Mouse (Mus musculus) midbrain, embryonic 15.5 days (tissue): ENCODE results near the gene Prdx1. TPM values are rescaled to one million over a fixed set of nuclear protein-coding genes. Genes with fewer than 3 reads are reported as not detected.

Experiments used
- ATAC-seq: fragments of 200-750 bp; cut with Nextera tagmentation; replicated peaks from 2 replicates; pipeline ENCODE4 v1.8.0; 2017; ENCODE audit warnings: moderate TSS enrichment
- H3K27ac ChIP-seq: fragments of 300-500 bp; sonication (generic); 2 replicates; pipeline ENCODE4 v1.5.1; 2015; ENCODE audit warnings: mild to moderate bottlenecking, inconsistent platforms
- H3K27me3 ChIP-seq: fragments of 300-500 bp; sonication (generic); replicated peaks from 2 replicates; pipeline ENCODE4 v1.6.1; 2015; ENCODE audit warnings: inconsistent platforms
- H3K36me3 ChIP-seq: fragments of 300-500 bp; sonication (generic); replicated peaks from 2 replicates; pipeline ENCODE4 v1.6.1; 2015; ENCODE audit warnings: inconsistent platforms
- H3K4me1 ChIP-seq: fragments of 300-500 bp; sonication (generic); 2 replicates; pipeline ENCODE4 v1.6.1; 2015; ENCODE audit warnings: inconsistent platforms
- H3K4me2 ChIP-seq: fragments of 300-500 bp; sonication (generic); 2 replicates; pipeline ENCODE4 v1.6.1; 2015; ENCODE audit warnings: inconsistent platforms, mild to moderate bottlenecking, moderate library complexity
- H3K4me3 ChIP-seq: fragments of 300-500 bp; sonication (generic); 2 replicates; pipeline ENCODE4 v1.5.1; 2015; ENCODE audit warnings: mild to moderate bottlenecking, inconsistent platforms
- H3K9ac ChIP-seq: fragments of 300-500 bp; sonication (generic); 2 replicates; pipeline ENCODE4 v1.6.1; 2015; ENCODE audit warnings: mild to moderate bottlenecking, inconsistent platforms
- H3K9me3 ChIP-seq: fragments of 300-500 bp; sonication (generic); 2 replicates; pipeline ENCODE4 v1.6.1; 2016; ENCODE audit warnings: inconsistent platforms
- WGBS: fragments of 180-500 bp; shearing (Covaris S2); methylation state at CpG from one replicate; pipeline ENCODE4 v1.1.7; 2015; ENCODE audit warnings: mixed read lengths; 5-methylcytosine and 5-hydroxymethylcytosine counted together
- polyA plus RNA-seq: library from polyadenylated mRNA; unstranded; fragments of >200 nt; fragmentation: Nextera tagmentation; extraction: Ambion mirVana; gene quantifications from 2 replicates; pipeline ENCODE4 v1.2.1, GENCODE M21; 2015

Prdx1 gene
- polyA plus RNA-seq, 1 experiment from 2014 or later: 370 TPM

GRCm38 (mm10) chr4:116710154-116710553 is 24.8 kb downstream of the Prdx1 start:
- Histone ChIP-seq H3K27me3 (no peaks in the 10 kb centered on the region), H3K27ac (no peak overlapping the region), H3K4me2 (no peak overlapping the region), H3K9ac (no peak overlapping the region), H3K9me3 (no peaks in the 10 kb centered on the region), H3K4me3 (no peak overlapping the region), H3K4me1 (peaks cover 13% of the 10 kb centered on the region), H3K36me3 (no peaks in the 10 kb centered on the region)
- WGBS: 96% methylated on average over 2 of the region's 2 CpGs
- no peak for ATAC-seq

GRCm38 (mm10) chr4:116712536-116712935 is 27.2 kb downstream of the Prdx1 start:
- Histone ChIP-seq H3K9ac (no peak overlapping the region), H3K9me3 (no peaks in the 10 kb centered on the region), H3K4me2 (no peak overlapping the region), H3K27ac (no peak overlapping the region), H3K4me3 (no peak overlapping the region), H3K4me1 (peaks cover 8% of the 10 kb centered on the region), H3K36me3 (no peaks in the 10 kb centered on the region), H3K27me3 (no peaks in the 10 kb centered on the region)
- WGBS: 78% methylated on average over 1 of the region's 1 CpGs
- no peak for ATAC-seq

DNA sequence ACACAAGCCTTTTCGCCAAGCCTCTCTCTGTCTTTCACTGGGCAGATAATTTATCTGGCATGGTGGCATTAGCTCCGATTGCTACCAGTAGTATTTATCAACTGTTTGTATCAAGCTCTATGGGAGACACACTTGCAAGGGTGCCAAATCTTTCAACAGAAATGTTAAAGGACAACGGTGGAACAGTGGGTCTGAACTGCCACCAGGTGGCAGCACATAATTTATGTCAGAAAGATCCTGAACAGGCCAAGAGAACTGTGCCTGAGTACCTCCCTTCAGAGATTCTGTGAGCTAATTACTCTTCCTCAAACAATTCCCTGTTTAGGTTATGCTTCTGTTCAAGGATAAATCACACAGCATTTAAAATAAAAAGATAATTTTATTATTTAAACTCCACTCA is 34.1 kb downstream of the Prdx1 start:
- H3K4me2 ChIP-seq: no peak overlapping the region
- H3K9ac ChIP-seq: no peak overlapping the region
- WGBS: 14% methylated on average over 3 of the region's 3 CpGs
- ATAC-seq: no peak
- H3K9me3 ChIP-seq: no peaks in the 10 kb centered on the region
- no peaks in the 10 kb centered on the region for H3K36me3 ChIP-seq
- no peak overlapping the region for H3K27ac ChIP-seq
- H3K27me3 ChIP-seq: peaks cover 5% of the 10 kb centered on the region; the same call in 1 of the 2 replicates
- H3K4me3 ChIP-seq: no peak overlapping the region
- H3K4me1 ChIP-seq: peaks cover 18% of the 10 kb centered on the region

- under 1% methylated on average over 32 of the region's 34 CpGs for WGBS
- ATAC-seq: peak; percentile 98
Observed at GRCm38 (mm10) chr4:116720343-116721097, 35.2 kb downstream of the Prdx1 start, which contains the start of gene Tesk2. Gene Tesk2 (plus strand): TSS chr4:116720948.

GRCm38 (mm10) chr4:116721098-116721628 is 35.8 kb downstream of the Prdx1 start:
- Histone ChIP-seq H3K27me3 (peaks cover 5% of the 10 kb centered on the region; the same call in 1 of the 2 replicates), H3K4me1 (peaks cover 18% of the 10 kb centered on the region), H3K9ac (peak overlapping the region; percentile 75), H3K27ac (peak overlapping the region; percentile 72), H3K4me3 (peak overlapping the region; percentile 90), H3K36me3 (no peaks in the 10 kb centered on the region), H3K4me2 (peak overlapping the region; percentile 98), H3K9me3 (no peaks in the 10 kb centered on the region)
- under 1% methylated on average over 29 of the region's 29 CpGs for WGBS
- no peak for ATAC-seq

More at GRCm38 (mm10) chr4:116720343-116721097, 35.2 kb downstream of the Prdx1 start, which contains the start of gene Tesk2:
- Histone ChIP-seq H3K4me1 (peaks cover 18% of the 10 kb centered on the region), H3K4me3 (peak within 1 kb of the TSS; percentile 90), H3K9me3 (no peaks in the 10 kb centered on the region), H3K27ac (peak within 1 kb of the TSS; percentile 72), H3K9ac (peak within 1 kb of the TSS; percentile 75), H3K27me3 (peaks cover 5% of the 10 kb centered on the region; the same call in 1 of the 2 replicates), H3K36me3 (no peaks in the 10 kb centered on the region), H3K4me2 (peak within 1 kb of the TSS; percentile 98)

DNA sequence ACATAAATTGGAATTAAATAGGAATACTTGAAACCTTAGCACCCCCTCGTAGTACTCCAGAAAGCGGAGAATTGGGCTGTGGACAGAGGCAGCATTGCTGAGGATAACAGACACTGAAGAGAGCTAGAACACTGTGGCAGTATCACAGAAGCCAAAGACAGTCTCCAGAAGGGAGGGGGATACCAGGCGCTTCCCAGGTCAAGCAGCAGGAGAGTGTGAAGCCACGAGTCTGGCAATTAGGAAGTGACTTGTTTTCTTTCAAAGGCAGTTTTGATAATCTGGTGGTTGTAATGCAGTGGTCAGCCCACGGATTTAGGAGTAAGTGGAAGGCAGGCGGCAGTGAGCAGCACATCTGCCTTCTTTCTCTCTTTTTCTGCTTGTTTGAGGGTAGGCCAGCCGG is 36.9 kb downstream of the Prdx1 start:
- no peaks in the 10 kb centered on the region for H3K9me3 ChIP-seq
- H3K9ac ChIP-seq: no peak overlapping the region
- H3K27ac ChIP-seq: no peak overlapping the region
- ATAC-seq: no peak
- 0 out of 2 replicates have a peak overlapping the region, but pooled peaks have one; percentile 98 for H3K4me2 ChIP-seq
- H3K4me1 ChIP-seq: peaks cover 18% of the 10 kb centered on the region
- no peaks in the 10 kb centered on the region for H3K36me3 ChIP-seq
- 45% methylated on average over 7 of the region's 7 CpGs for WGBS
- H3K4me3 ChIP-seq: no peak overlapping the region
- peaks cover 5% of the 10 kb centered on the region; the same call in 1 of the 2 replicates for H3K27me3 ChIP-seq

DNA sequence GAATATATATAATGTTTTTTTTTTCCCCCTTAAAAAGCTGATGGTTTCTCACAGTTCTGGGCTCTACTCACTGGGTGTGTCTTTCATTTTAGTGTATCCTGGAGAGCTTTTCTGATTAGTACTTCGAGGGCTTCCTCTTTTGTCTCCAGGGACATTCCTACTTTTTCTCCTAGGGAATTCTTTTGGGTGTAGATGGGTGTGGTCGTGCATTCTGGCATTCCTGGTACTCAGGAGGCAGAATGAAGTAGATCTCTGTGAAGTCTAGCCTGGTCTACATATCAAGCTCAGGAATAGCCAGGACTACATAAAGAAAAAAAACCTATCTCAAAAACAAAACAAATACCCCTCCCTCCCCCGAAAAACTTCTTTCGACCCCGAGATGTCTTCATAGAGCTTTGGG is 40.1 kb downstream of the Prdx1 start:
- peaks cover 13% of the 10 kb centered on the region for H3K4me1 ChIP-seq
- no peak for ATAC-seq
- no peak overlapping the region for H3K4me2 ChIP-seq
- H3K27me3 ChIP-seq: peaks cover 5% of the 10 kb centered on the region; the same call in 1 of the 2 replicates
- H3K36me3 ChIP-seq: no peaks in the 10 kb centered on the region
- H3K4me3 ChIP-seq: no peak overlapping the region
- WGBS: 85% methylated on average over 5 of the region's 5 CpGs
- H3K27ac ChIP-seq: no peak overlapping the region
- no peaks in the 10 kb centered on the region for H3K9me3 ChIP-seq
- H3K9ac ChIP-seq: no peak overlapping the region

DNA sequence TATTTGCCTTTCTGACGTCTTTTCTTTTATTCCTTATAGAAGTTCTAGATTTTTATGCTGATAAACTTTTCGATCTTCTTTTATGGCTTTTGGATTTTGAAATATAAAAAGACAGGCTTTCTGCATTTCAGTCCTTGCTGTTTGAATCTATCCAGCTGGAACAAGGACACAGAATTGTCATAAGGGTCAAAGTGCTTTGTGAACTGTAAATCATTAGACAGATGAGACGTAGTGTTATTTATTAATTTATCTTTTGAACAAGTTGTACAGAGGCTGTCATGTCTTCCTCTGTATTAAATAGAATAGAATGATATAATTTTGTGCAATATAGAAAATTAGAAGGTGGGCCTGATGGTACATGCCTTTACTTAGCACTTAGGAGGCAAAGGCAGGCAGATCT is 42.1 kb downstream of the Prdx1 start:
- Histone ChIP-seq H3K9ac (no peak overlapping the region), H3K27ac (no peak overlapping the region), H3K4me2 (no peak overlapping the region), H3K9me3 (no peaks in the 10 kb centered on the region), H3K27me3 (peaks cover under 1% of the 10 kb centered on the region; the same call in 1 of the 2 replicates), H3K4me1 (no peaks in the 10 kb centered on the region), H3K36me3 (no peaks in the 10 kb centered on the region), H3K4me3 (no peak overlapping the region)
- WGBS: 80% methylated on average over 3 of the region's 3 CpGs
- no peak for ATAC-seq

GRCm38 (mm10) chr4:116729532-116729931 is 44.2 kb downstream of the Prdx1 start:
- 94% methylated on average over 3 of the region's 3 CpGs for WGBS
- no peak overlapping the region for H3K9ac ChIP-seq

GRCm38 (mm10) chr4:116731077-116731476 is 45.7 kb downstream of the Prdx1 start:
- no peak overlapping the region for H3K4me2 ChIP-seq
- no peaks in the 10 kb centered on the region for H3K27me3 ChIP-seq
- H3K9ac ChIP-seq: no peak overlapping the region
- H3K36me3 ChIP-seq: no peaks in the 10 kb centered on the region
- no peak overlapping the region for H3K4me3 ChIP-seq
- no peak overlapping the region for H3K27ac ChIP-seq
- WGBS: 86% methylated on average over 9 of the region's 9 CpGs
- H3K4me1 ChIP-seq: no peaks in the 10 kb centered on the region
- ATAC-seq: no peak
- H3K9me3 ChIP-seq: no peaks in the 10 kb centered on the region

More at GRCm38 (mm10) chr4:116729532-116729931, 44.2 kb downstream of the Prdx1 start:
- no peaks in the 10 kb centered on the region for H3K36me3 ChIP-seq
- no peaks in the 10 kb centered on the region for H3K4me1 ChIP-seq
- no peak overlapping the region for H3K4me2 ChIP-seq
- H3K9me3 ChIP-seq: no peaks in the 10 kb centered on the region
- ATAC-seq: no peak
- H3K27me3 ChIP-seq: no peaks in the 10 kb centered on the region
- H3K27ac ChIP-seq: no peak overlapping the region
- no peak overlapping the region for H3K4me3 ChIP-seq

GRCm38 (mm10) chr4:116732355-116732754 is 47.0 kb downstream of the Prdx1 start:
- Histone ChIP-seq H3K4me2 (no peak overlapping the region), H3K4me1 (no peaks in the 10 kb centered on the region), H3K27me3 (no peaks in the 10 kb centered on the region), H3K36me3 (no peaks in the 10 kb centered on the region), H3K9ac (no peak overlapping the region), H3K27ac (no peak overlapping the region), H3K4me3 (no peak overlapping the region), H3K9me3 (no peaks in the 10 kb centered on the region)
- 80% methylated on average over 5 of the region's 5 CpGs for WGBS
- ATAC-seq: no peak

DNA sequence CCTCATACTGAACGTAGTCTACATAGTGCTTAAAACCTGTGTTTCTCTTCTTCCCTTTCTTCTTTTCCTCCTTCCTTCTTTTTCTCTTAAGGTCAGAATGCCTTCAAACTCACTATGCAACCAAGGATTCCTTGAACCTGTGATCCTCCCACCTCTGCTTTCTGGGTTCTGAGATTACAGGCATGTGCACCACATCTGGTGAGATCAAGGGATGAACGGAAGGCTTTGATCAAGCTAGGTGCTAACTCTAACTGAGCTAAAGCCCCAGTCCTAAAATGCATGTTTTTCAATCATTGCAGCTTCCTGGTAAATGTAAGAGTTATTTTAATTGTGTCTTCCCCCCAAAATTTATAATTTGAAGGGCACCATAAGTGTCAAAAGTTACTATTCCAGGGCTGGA is 49.7 kb downstream of the Prdx1 start:
- Histone ChIP-seq H3K27ac (no peak overlapping the region), H3K27me3 (no peaks in the 10 kb centered on the region), H3K9ac (no peak overlapping the region), H3K9me3 (no peaks in the 10 kb centered on the region), H3K36me3 (no peaks in the 10 kb centered on the region), H3K4me2 (no peak overlapping the region), H3K4me1 (no peaks in the 10 kb centered on the region), H3K4me3 (no peak overlapping the region)
- 95% methylated on average over 2 of the region's 2 CpGs for WGBS
- ATAC-seq: no peak
